Mouse (Mus musculus): ENCODE measurements at regions not wholly inside any gene's neighbourhood (a gene's known extent, or its start where the extent isn't known, plus 50 kb on each side); places are given as distances from the start of the nearest gene placed in this dataset.
A peak's percentile ranks its signal among the peaks of the same experiment; 100 is the strongest.

DNA sequence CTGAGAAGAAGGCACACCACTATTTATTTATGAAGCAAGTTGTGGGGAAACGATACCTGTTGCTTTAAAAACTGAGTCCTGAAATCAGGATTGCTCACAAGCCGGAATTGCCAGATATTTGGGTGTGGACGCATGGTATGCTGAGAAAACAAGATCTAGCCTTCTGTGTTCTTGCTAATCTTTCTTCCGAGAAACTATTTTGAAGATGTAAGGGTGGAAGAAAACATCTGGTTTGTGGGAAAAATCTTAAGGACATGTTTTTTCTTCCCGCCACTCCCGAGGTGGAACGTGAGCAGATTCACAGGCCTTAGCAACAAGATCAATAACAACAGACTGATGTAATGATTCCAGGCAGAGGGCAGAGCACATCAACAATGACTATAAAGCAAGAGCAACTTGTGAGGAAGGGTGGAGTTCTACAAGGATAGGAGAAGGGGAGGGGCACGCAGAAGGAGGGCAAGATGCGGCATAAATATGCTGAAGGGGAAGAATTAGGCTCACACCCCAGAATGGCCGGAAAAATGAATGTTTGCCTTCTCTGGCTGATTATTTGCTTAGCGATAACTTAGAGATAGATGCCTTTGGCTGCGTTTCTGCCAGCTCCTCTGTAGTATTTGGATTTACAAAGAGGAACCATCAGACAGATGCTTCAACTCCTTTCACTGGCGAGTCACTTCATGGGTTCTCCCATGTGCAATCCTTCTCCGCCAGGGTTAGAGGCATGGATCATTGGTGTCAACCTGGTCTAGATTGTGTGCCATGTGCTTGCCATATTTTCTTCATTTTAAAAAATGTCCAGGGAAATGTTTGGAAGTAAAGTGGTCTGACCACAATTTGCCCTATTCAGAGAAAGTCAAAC is 139.0 kb upstream of the Tgfbr2 start:
- TF ChIP-seq CTCF (IDR thresholded peaks at IDR 0.05) (no peak), POLR2A (IDR thresholded peaks at IDR 0.05; ENCODE audit: insufficient read depth, low read depth, low read length) (no peak), EP300 (IDR thresholded peaks at IDR 0.05; ENCODE audit: insufficient read depth, low read depth, low read length) (0 out of 2 replicates have a peak, but pooled peaks have one; percentile 19)

Measured in heart, adult 2 months (tissue).